Mouse (Mus musculus) liver, embryonic 14.5 days (tissue): ENCODE results near the gene Hint1. TPM values are rescaled to one million over a fixed set of nuclear protein-coding genes. Genes with fewer than 3 reads are reported as not detected.
A peak's percentile ranks its signal among the peaks of the same experiment; 100 is the strongest.

ENCODE experiments used
- ATAC-seq: fragments of 200-750 bp; cut with Nextera tagmentation; 2 replicates; pipeline ENCODE4 v1.8.0; 2017; ENCODE audit warnings: moderate number of reproducible peaks, mild to moderate bottlenecking, moderate library complexity; ENCODE audit not compliant: insufficient read depth
- DNase-seq, 3 experiments: peaks; one replicate each; pipeline ENCODE4 v3.0.0-alpha.2; 2012 to 2013; ENCODE audit warnings: low read depth in 3 of 3, low spot score in 3 of 3
- H3K27ac ChIP-seq: fragments of 300-500 bp; sonication (generic); 2 replicates; pipeline ENCODE4 v1.5.1; 2014; ENCODE audit warnings: moderate library complexity, mild to moderate bottlenecking, control low read depth, inconsistent platforms
- H3K27me3 ChIP-seq: fragments of 300-500 bp; sonication (generic); 2 replicates; pipeline ENCODE4 v1.6.1; 2014; ENCODE audit warnings: mild to moderate bottlenecking, low read length, moderate library complexity; ENCODE audit not compliant: control insufficient read depth, insufficient read depth
- H3K36me3 ChIP-seq: fragments of 300-500 bp; sonication (generic); replicated peaks from 2 replicates; pipeline ENCODE4 v1.6.1; 2014; ENCODE audit warnings: low read depth; ENCODE audit not compliant: control insufficient read depth, insufficient read depth
- H3K4me1 ChIP-seq, 2 experiments: fragments of 200-500 bp in 1 of 2; fragments of 300-500 bp in 1 of 2; sonication (generic) in 1 of 2; replicated peaks; 2 replicates each; pipeline ENCODE4 v1.6.1; 2012 to 2014; ENCODE audit warnings: antibody characterized with exemption in 1 of 2, inconsistent platforms in 1 of 2, low read length in 1 of 2; ENCODE audit not compliant: control insufficient read depth in 2 of 2, insufficient read depth in 2 of 2
- H3K4me2 ChIP-seq: fragments of 300-500 bp; sonication (generic); 2 replicates; pipeline ENCODE4 v1.6.1; 2014; ENCODE audit warnings: low read depth, mild to moderate bottlenecking, control low read depth, moderate library complexity
- H3K4me3 ChIP-seq, 2 experiments: fragments of 200-500 bp in 1 of 2; fragments of 300-500 bp in 1 of 2; sonication (generic) in 1 of 2; 2 replicates each; pipeline ENCODE4 v1.5.1; 2012 to 2014; ENCODE audit warnings: low read depth in 2 of 2, low read length in 2 of 2, mild to moderate bottlenecking in 2 of 2, control low read depth in 1 of 2, inconsistent platforms in 1 of 2, moderate library complexity in 1 of 2; ENCODE audit not compliant: insufficient read depth in 1 of 2
- H3K9ac ChIP-seq: fragments of 300-500 bp; sonication (generic); replicated peaks from 2 replicates; pipeline ENCODE4 v1.6.1; 2014; ENCODE audit warnings: mild to moderate bottlenecking, control low read depth, moderate library complexity
- H3K9me3 ChIP-seq: fragments of 300-500 bp; sonication (generic); 2 replicates; pipeline ENCODE4 v1.6.1; 2016; ENCODE audit warnings: low read length, mixed read lengths; ENCODE audit not compliant: control insufficient read depth
- CTCF ChIP-seq: IDR thresholded peaks from 2 replicates; pipeline ENCODE4 v1.5.1; 2016; ENCODE audit warnings: antibody characterized with exemption, low read depth, control low read depth
- EP300 ChIP-seq: IDR thresholded peaks from 2 replicates; pipeline ENCODE4 v1.6.1; 2016; ENCODE audit warnings: antibody characterized with exemption, low read depth
- WGBS: fragments of 180-500 bp; shearing (Covaris S2); extraction: QIAGEN DNeasy Blood & Tissue Kit; methylation state at CpG from one replicate; pipeline ENCODE4 v1.1.7; 2014; ENCODE audit not compliant: insufficient replicate concordance; 5-methylcytosine and 5-hydroxymethylcytosine counted together
- polyA plus RNA-seq, 2 experiments: library from polyadenylated mRNA; depleted of rRNA in 1 of 2; stranded (reverse) in 1 of 2; unstranded in 1 of 2; fragments of >200 nt; fragmentation: Nextera tagmentation in 1 of 2; extraction: Ambion mirVana in 1 of 2; gene quantifications; 2 replicates each; pipeline versions ENCODE4 v1.2.1 to v1.2.3; 2012 to 2014

The Hint1 gene
- polyA plus RNA-seq (2012; rRNA removed) = 293 and 330 TPM in 2 replicates
- polyA plus RNA-seq (2014; fragmentation: Nextera tagmentation; extraction: Ambion mirVana) = 442 and 509 TPM in 2 replicates

DNA sequence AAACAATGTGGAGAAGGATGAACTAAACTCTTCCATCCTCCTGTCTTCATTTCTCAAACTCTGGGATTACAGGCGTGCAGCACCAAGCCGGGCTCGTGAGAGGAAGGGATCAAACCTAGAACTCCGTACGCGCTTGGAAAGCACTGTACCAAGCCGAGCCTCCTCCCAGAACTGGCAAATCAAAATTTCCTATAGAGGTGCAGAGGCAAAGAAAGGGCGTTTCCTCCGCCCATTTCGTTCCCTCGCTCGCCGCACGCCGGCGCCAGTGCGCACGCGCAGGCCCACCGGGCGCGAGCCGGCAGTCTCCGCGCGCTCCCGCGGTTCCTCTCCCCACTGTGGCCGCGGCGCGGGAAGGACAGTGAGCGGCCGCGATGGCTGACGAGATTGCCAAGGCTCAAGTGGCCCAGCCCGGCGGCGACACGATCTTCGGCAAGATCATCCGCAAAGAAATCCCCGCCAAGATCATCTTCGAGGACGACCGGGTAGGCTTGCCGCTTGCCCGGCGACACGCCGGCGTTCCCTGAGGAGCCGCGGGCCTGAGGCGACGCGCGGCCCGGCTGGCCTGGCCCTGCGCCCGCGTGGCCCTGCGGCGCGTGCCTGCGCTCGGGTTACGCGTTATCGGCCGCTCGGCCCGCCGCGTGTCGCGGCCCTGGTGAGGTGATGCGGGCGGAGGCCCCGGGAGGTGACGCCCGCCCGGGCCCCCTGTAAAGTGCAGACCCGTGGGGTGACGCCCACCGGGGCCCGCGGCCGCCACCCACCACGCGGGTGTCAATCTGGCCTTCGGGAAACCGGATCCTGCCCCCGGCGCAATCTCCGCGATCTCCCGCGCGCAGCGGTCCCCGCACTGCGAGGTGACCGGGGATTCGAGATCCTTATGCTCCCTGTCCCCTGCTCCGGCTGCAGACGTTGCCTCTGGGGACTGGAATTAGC, at the start of gene Hint1:
Hint1 (plus strand) TSS at position 265 of the 930 bp plus-strand sequence.
- peak within 1 kb of the TSS; percentile 78 to 86 for H3K4me3 ChIP-seq
- H3K27me3 ChIP-seq = no peaks in the 10 kb centered on the region
- DNase-seq (peak; percentile 73 to 77 (median 73)), ATAC-seq (peak; percentile 84)
- peaks cover 12 to 34% of the 10 kb centered on the region in 2 experiments for H3K4me1 ChIP-seq
- H3K27ac ChIP-seq = peak within 1 kb of the TSS; percentile 71
- peaks cover 16% of the 10 kb centered on the region for H3K36me3 ChIP-seq
- H3K9me3 ChIP-seq = no peaks in the 10 kb centered on the region
- TF ChIP-seq EP300 (0 out of 2 replicates have a peak, but pooled peaks have one; percentile 15), CTCF (0 out of 2 replicates have a peak, but pooled peaks have one; percentile 28)
- H3K9ac ChIP-seq = peak within 1 kb of the TSS; percentile 88
- peak within 1 kb of the TSS; percentile 81 for H3K4me2 ChIP-seq
- WGBS = under 1% methylated on average over 107 of the region's 107 CpGs

GRCm38 (mm10) chr11:54817449-54817848, 48.7 kb upstream of the Hint1 start:
- no peak for TF ChIP-seq CTCF
- Histone ChIP-seq H3K36me3 (no peaks in the 10 kb centered on the region), H3K9ac (no peak overlapping the region), H3K4me3 (no peak overlapping the region), H3K4me1 (no peaks in the 10 kb centered on the region; a peak in 1 of 4 replicates), H3K9me3 (no peaks in the 10 kb centered on the region), H3K27me3 (no peaks in the 10 kb centered on the region), H3K4me2 (no peak overlapping the region), H3K27ac (no peak overlapping the region)
- ATAC-seq (no peak), DNase-seq (no peak)
- 59% methylated on average over 4 of the region's 4 CpGs for WGBS

DNA sequence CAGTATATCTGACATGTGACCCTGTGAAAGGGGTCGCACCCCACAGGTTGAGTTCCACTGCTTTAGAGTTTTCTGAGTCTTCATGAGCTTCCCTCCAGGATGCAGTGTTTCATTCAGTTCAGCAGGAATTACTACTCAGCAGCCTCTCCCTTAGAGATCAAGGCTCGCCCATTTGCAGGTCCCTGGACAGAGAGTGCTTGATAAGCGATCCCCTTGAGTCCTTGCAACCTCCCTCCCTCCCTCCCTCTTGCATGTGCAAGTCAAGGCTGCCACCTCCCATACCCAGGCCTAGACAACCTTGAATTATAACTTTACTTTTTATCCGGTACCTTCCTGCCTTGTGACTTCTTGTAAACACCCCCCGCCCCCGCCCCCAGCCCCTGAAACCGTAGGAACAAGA, 46.7 kb upstream of the Hint1 start:
- H3K4me1 ChIP-seq = no peaks in the 10 kb centered on the region
- no peak overlapping the region for H3K4me3 ChIP-seq
- 62% methylated on average over 7 of the region's 7 CpGs for WGBS
- H3K9ac ChIP-seq = no peak overlapping the region
- H3K27me3 ChIP-seq = no peaks in the 10 kb centered on the region
- TF ChIP-seq EP300 = no peak
- no peak for TF ChIP-seq CTCF
- no peak for ATAC-seq
- H3K4me2 ChIP-seq = no peak overlapping the region
- no peak for DNase-seq
- no peak overlapping the region for H3K27ac ChIP-seq
- no peaks in the 10 kb centered on the region for H3K36me3 ChIP-seq
- H3K9me3 ChIP-seq = no peaks in the 10 kb centered on the region; the same call in 1 of the 2 replicates

DNA sequence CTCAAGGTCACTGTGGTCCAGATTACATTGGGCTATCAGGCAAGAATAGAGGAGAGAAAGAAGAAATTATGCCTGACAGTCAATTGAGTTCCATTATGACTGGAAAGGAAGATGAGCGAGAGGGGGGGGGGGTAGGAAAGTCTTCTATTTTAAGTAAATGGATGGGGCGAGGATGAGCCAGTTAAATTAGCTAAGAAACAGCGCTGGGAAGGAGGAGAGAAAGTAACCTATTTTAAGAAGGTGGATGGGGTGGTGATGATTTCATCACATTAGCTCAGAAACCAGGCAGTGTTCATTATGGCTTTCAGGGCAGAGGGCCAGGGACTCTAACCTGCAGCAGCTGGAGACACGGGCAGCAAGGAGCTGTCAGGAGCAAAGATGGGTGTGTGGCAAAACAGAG, 42.7 kb upstream of the Hint1 start:
- DNase-seq (no peak), ATAC-seq (no peak)
- Histone ChIP-seq H3K36me3 (no peaks in the 10 kb centered on the region), H3K9me3 (no peaks in the 10 kb centered on the region; the same call in 1 of the 2 replicates), H3K4me3 (no peak overlapping the region), H3K4me1 (no peaks in the 10 kb centered on the region), H3K9ac (no peak overlapping the region), H3K27me3 (no peaks in the 10 kb centered on the region), H3K27ac (no peak overlapping the region), H3K4me2 (no peak overlapping the region)
- 74% methylated on average over 4 of the region's 4 CpGs for WGBS
- TF ChIP-seq CTCF (no peak), EP300 (no peak)

DNA sequence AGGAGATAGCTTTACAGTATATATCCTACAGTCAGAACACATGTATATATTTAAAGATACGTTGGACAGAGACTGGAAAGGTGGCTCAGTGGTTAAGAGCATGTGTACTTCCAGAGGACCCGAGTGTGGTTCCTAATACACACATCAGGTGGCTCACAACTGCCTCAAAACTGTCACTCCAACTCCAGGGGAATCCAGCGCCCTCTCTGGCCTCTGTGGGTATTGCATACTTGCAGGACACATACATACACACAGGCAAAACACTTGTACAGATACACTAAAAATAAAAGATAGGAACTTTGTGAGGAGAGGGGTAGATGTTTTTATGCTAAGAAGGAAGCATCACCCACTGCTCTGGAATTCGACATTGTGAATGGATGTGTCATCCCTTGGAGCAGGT, 40.4 kb upstream of the Hint1 start:
- peak; percentile 32 for TF ChIP-seq CTCF
- TF ChIP-seq EP300 = no peak
- 59% methylated on average over 4 of the region's 4 CpGs for WGBS

More for the DNA sequence above, 40.4 kb upstream of the Hint1 start:
- H3K9me3 ChIP-seq = no peaks in the 10 kb centered on the region; the same call in 1 of the 2 replicates
- H3K27ac ChIP-seq = no peak overlapping the region
- no peaks in the 10 kb centered on the region for H3K27me3 ChIP-seq
- DNase-seq (no peak), ATAC-seq (no peak)
- no peak overlapping the region for H3K4me3 ChIP-seq
- no peaks in the 10 kb centered on the region for H3K4me1 ChIP-seq
- no peak overlapping the region for H3K9ac ChIP-seq
- no peak overlapping the region for H3K4me2 ChIP-seq
- no peaks in the 10 kb centered on the region for H3K36me3 ChIP-seq
